Mouse (Mus musculus): ENCODE measurements around the gene Meis1. TPM values are rescaled to one million over a fixed set of nuclear protein-coding genes. Genes with fewer than 3 reads are reported as not detected.

The Meis1 gene
- total RNA-seq, 2 experiments from 2014 or later: 4.1 to 4.5 TPM

- intact Hi-C loops (cut with DNase I; ENCODE audit: low total_unique reads): no loop called here
- DNase-seq: no peak
Observed at GRCm38 (mm10) chr11:19003066-19003465, 15.7 kb downstream of the Meis1 start.

GRCm38 (mm10) chr11:18996767-18997166 lies 22.0 kb downstream of the Meis1 start:
- intact Hi-C loops (cut with DNase I; ENCODE audit: low total_unique reads): no loop called here

GRCm38 (mm10) chr11:18996289-18996688 lies 22.5 kb downstream of the Meis1 start:
- DNase-seq: no peak
- intact Hi-C loops (cut with DNase I; ENCODE audit: low total_unique reads): no loop called here

More at GRCm38 (mm10) chr11:18996767-18997166, 22.0 kb downstream of the Meis1 start:
- no peak for DNase-seq

GRCm38 (mm10) chr11:18992796-18993195 lies 26.0 kb downstream of the Meis1 start:
- no peak for DNase-seq
- intact Hi-C loops (cut with DNase I; ENCODE audit: low total_unique reads): no loop called here

GRCm38 (mm10) chr11:18990244-18990677 lies 28.5 kb downstream of the Meis1 start:
- no peak for DNase-seq
- intact Hi-C loops (cut with DNase I; ENCODE audit: low total_unique reads): no loop called here

- intact Hi-C loops (cut with DNase I; ENCODE audit: low total_unique reads): no loop called here
- no peak for DNase-seq
Observed at GRCm38 (mm10) chr11:18989669-18990243, 29.0 kb downstream of the Meis1 start.

- no peak for DNase-seq
- intact Hi-C loops (cut with DNase I; ENCODE audit: low total_unique reads): no loop called here
Observed at GRCm38 (mm10) chr11:18988637-18989263, 30.0 kb downstream of the Meis1 start.

GRCm38 (mm10) chr11:18983813-18984212 lies 35.0 kb downstream of the Meis1 start:
- no peak for DNase-seq
- intact Hi-C loops (cut with DNase I; ENCODE audit: low total_unique reads): no loop called here

GRCm38 (mm10) chr11:18983294-18983693 lies 35.5 kb downstream of the Meis1 start:
- DNase-seq: no peak
- intact Hi-C loops (cut with DNase I; ENCODE audit: low total_unique reads): no loop called here

- intact Hi-C loops (cut with DNase I; ENCODE audit: low total_unique reads): no loop called here
- DNase-seq: no peak
Observed at GRCm38 (mm10) chr11:18982331-18982730, 36.5 kb downstream of the Meis1 start.

GRCm38 (mm10) chr11:18981367-18981766 lies 37.4 kb downstream of the Meis1 start:
- DNase-seq: no peak
- intact Hi-C loops (cut with DNase I; ENCODE audit: low total_unique reads): no loop called here

- intact Hi-C loops (cut with DNase I; ENCODE audit: low total_unique reads): no loop called here
- DNase-seq: no peak
Observed at GRCm38 (mm10) chr11:18980615-18981014, 38.2 kb downstream of the Meis1 start.

- intact Hi-C loops (cut with DNase I; ENCODE audit: low total_unique reads): no loop called here
- no peak for DNase-seq
Observed at GRCm38 (mm10) chr11:18975087-18975486, 43.7 kb downstream of the Meis1 start.

GRCm38 (mm10) chr11:18973808-18974207 lies 45.0 kb downstream of the Meis1 start:
- DNase-seq: no peak
- intact Hi-C loops (cut with DNase I; ENCODE audit: low total_unique reads): no loop called here

GRCm38 (mm10) chr11:18972968-18973367 lies 45.8 kb downstream of the Meis1 start:
- no peak for DNase-seq
- intact Hi-C loops (cut with DNase I; ENCODE audit: low total_unique reads): no loop called here

- DNase-seq: no peak
Observed at GRCm38 (mm10) chr11:18971551-18971950, 47.2 kb downstream of the Meis1 start.

GRCm38 (mm10) chr11:18969920-18970336 lies 48.9 kb downstream of the Meis1 start:
- no peak for DNase-seq
- intact Hi-C loops (cut with DNase I; ENCODE audit: low total_unique reads): no loop called here

More at GRCm38 (mm10) chr11:18971551-18971950, 47.2 kb downstream of the Meis1 start:
- intact Hi-C loops (cut with DNase I; ENCODE audit: low total_unique reads): no loop called here

GRCm38 (mm10) chr11:18964418-18964817 lies 54.4 kb downstream of the Meis1 start:
- no peak for DNase-seq
- intact Hi-C loops (cut with DNase I; ENCODE audit: low total_unique reads): no loop called here

GRCm38 (mm10) chr11:18963202-18964136 lies 55.3 kb downstream of the Meis1 start:
- DNase-seq: no peak
- intact Hi-C loops (cut with DNase I; ENCODE audit: low total_unique reads): no loop called here

GRCm38 (mm10) chr11:18959465-18959864 lies 59.3 kb downstream of the Meis1 start:
- intact Hi-C loops (cut with DNase I; ENCODE audit: low total_unique reads): no loop called here
- DNase-seq: no peak
